Mouse (Mus musculus) midbrain, embryonic 16.5 days (tissue): Measurements from ENCODE around the gene Rbpjl. TPM values are rescaled to one million over a fixed set of nuclear protein-coding genes. Genes with fewer than 3 reads are reported as not detected.

ENCODE experiments used
- ATAC-seq: fragments of 200-750 bp; cut with Nextera tagmentation; 2 replicates; pipeline ENCODE4 v1.8.0; 2017; ENCODE audit warnings: moderate TSS enrichment
- H3K27ac ChIP-seq: fragments of 300-500 bp; sonication (generic); 2 replicates; pipeline ENCODE4 v1.5.1; 2014; ENCODE audit warnings: mild to moderate bottlenecking, low read length, mixed read lengths
- H3K27me3 ChIP-seq: fragments of 300-500 bp; sonication (generic); 2 replicates; pipeline ENCODE4 v1.6.1; 2014; ENCODE audit warnings: low read depth, low read length, mixed read lengths; ENCODE audit not compliant: control insufficient read depth, insufficient read depth
- H3K36me3 ChIP-seq: fragments of 300-500 bp; sonication (generic); 2 replicates; pipeline ENCODE4 v1.6.1; 2014; ENCODE audit warnings: mild to moderate bottlenecking, low read length, moderate library complexity, mixed read lengths; ENCODE audit not compliant: control insufficient read depth, insufficient read depth
- H3K4me1 ChIP-seq: fragments of 300-500 bp; sonication (generic); 2 replicates; pipeline ENCODE4 v1.6.1; 2014; ENCODE audit warnings: mild to moderate bottlenecking, low read length, mixed read lengths; ENCODE audit not compliant: control insufficient read depth, insufficient read depth
- H3K4me2 ChIP-seq: fragments of 300-500 bp; sonication (generic); 2 replicates; pipeline ENCODE4 v1.6.1; 2014; ENCODE audit warnings: mild to moderate bottlenecking, low read length, mixed read lengths
- H3K4me3 ChIP-seq: fragments of 300-500 bp; sonication (generic); 2 replicates; pipeline ENCODE4 v1.5.1; 2014; ENCODE audit warnings: low read depth, mild to moderate bottlenecking, low read length, moderate library complexity, mixed read lengths
- H3K9ac ChIP-seq: fragments of 300-500 bp; sonication (generic); 2 replicates; pipeline ENCODE4 v1.6.1; 2014; ENCODE audit warnings: low read depth, low read length, mixed read lengths
- H3K9me3 ChIP-seq: fragments of 300-500 bp; sonication (generic); replicated peaks from 2 replicates; pipeline ENCODE4 v1.6.1; 2014; ENCODE audit warnings: mild to moderate bottlenecking, low read length, mixed read lengths; ENCODE audit not compliant: control insufficient read depth, poor library complexity, severe bottlenecking
- WGBS: fragments of 180-500 bp; shearing (Covaris S2); extraction: QIAGEN DNeasy Blood & Tissue Kit; methylation state at CpG from one replicate; pipeline ENCODE4 v1.1.7; 2014; 5-methylcytosine and 5-hydroxymethylcytosine counted together
- polyA plus RNA-seq: library from polyadenylated mRNA; unstranded; fragments of >200 nt; fragmentation: Nextera tagmentation; extraction: Ambion mirVana; gene quantifications from 2 replicates; pipeline ENCODE4 v1.2.1, GENCODE M21; 2015

Rbpjl gene
- polyA plus RNA-seq, 1 experiment from 2014 or later = 0.04 TPM

- H3K27me3 ChIP-seq = peaks cover 91% of the 10 kb centered on the region
- peak within 1 kb of the TSS; percentile 29 for H3K4me3 ChIP-seq
- peak within 1 kb of the TSS; percentile 58 for H3K4me2 ChIP-seq
- H3K9ac ChIP-seq = peak within 1 kb of the TSS; percentile 41; the same call in 1 of the 2 replicates
- H3K4me1 ChIP-seq = peaks cover 7% of the 10 kb centered on the region; the same call in 1 of the 2 replicates
- no peaks in the 10 kb centered on the region for H3K9me3 ChIP-seq
- no peak within 1 kb of the TSS for H3K27ac ChIP-seq
- no peak for ATAC-seq
- 6% methylated on average over 9 of the region's 9 CpGs for WGBS
- no peaks in the 10 kb centered on the region for H3K36me3 ChIP-seq
Measured at GRCm38 (mm10) chr2:164405060-164405459, 2.1 kb downstream of the Rbpjl start, which contains the start of gene Matn4. Gene Matn4 (minus strand): TSS chr2:164405160.

GRCm38 (mm10) chr2:164405519-164405918 is 2.6 kb downstream of the Rbpjl start:
- Histone ChIP-seq H3K9ac (no peak overlapping the region), H3K9me3 (no peaks in the 10 kb centered on the region), H3K4me2 (no peak overlapping the region), H3K27me3 (peaks cover 92% of the 10 kb centered on the region), H3K27ac (no peak overlapping the region), H3K36me3 (no peaks in the 10 kb centered on the region), H3K4me3 (no peak overlapping the region), H3K4me1 (peaks cover 7% of the 10 kb centered on the region; the same call in 1 of the 2 replicates)
- no peak for ATAC-seq
- 39% methylated on average over 5 of the region's 5 CpGs for WGBS

GRCm38 (mm10) chr2:164407708-164408107 is 4.8 kb downstream of the Rbpjl start:
- no peak overlapping the region for H3K4me3 ChIP-seq
- ATAC-seq = no peak
- peaks cover 74% of the 10 kb centered on the region for H3K27me3 ChIP-seq
- H3K4me1 ChIP-seq = peaks cover 7% of the 10 kb centered on the region; the same call in 1 of the 2 replicates
- no peak overlapping the region for H3K27ac ChIP-seq
- no peak overlapping the region for H3K9ac ChIP-seq
- WGBS = 1% methylated on average over 22 of the region's 22 CpGs
- H3K9me3 ChIP-seq = no peaks in the 10 kb centered on the region
- no peak overlapping the region for H3K4me2 ChIP-seq
- H3K36me3 ChIP-seq = no peaks in the 10 kb centered on the region

GRCm38 (mm10) chr2:164414167-164414566 is 11.2 kb downstream of the Rbpjl start:
- no peak overlapping the region for H3K9ac ChIP-seq
- peak overlapping the region; percentile 48 for H3K4me2 ChIP-seq
- H3K4me1 ChIP-seq = no peaks in the 10 kb centered on the region
- H3K27me3 ChIP-seq = peaks cover 16% of the 10 kb centered on the region
- no peak overlapping the region for H3K27ac ChIP-seq
- WGBS = 29% methylated on average over 28 of the region's 28 CpGs
- H3K4me3 ChIP-seq = peak overlapping the region; percentile 26
- no peaks in the 10 kb centered on the region for H3K36me3 ChIP-seq
- no peaks in the 10 kb centered on the region for H3K9me3 ChIP-seq
- ATAC-seq = no peak

GRCm38 (mm10) chr2:164414581-164414980 is 11.6 kb downstream of the Rbpjl start:
- H3K27me3 ChIP-seq = peaks cover 12% of the 10 kb centered on the region
- no peaks in the 10 kb centered on the region for H3K9me3 ChIP-seq
- H3K4me2 ChIP-seq = peak overlapping the region; percentile 48
- H3K4me3 ChIP-seq = peak overlapping the region; percentile 26
- ATAC-seq = no peak
- H3K9ac ChIP-seq = no peak overlapping the region
- WGBS = 77% methylated on average over 10 of the region's 10 CpGs
- H3K36me3 ChIP-seq = no peaks in the 10 kb centered on the region
- H3K27ac ChIP-seq = no peak overlapping the region
- no peaks in the 10 kb centered on the region for H3K4me1 ChIP-seq

- Histone ChIP-seq H3K9ac (no peak overlapping the region), H3K4me2 (no peak overlapping the region), H3K4me3 (no peak overlapping the region), H3K9me3 (no peaks in the 10 kb centered on the region), H3K4me1 (no peaks in the 10 kb centered on the region), H3K36me3 (no peaks in the 10 kb centered on the region), H3K27ac (no peak overlapping the region), H3K27me3 (no peaks in the 10 kb centered on the region)
- ATAC-seq = no peak
- 0% methylated on average over 2 of the region's 2 CpGs for WGBS
Measured at GRCm38 (mm10) chr2:164417198-164417597, 14.3 kb downstream of the Rbpjl start.

GRCm38 (mm10) chr2:164418308-164418875 is 15.5 kb downstream of the Rbpjl start:
- ATAC-seq = no peak
- Histone ChIP-seq H3K27ac (no peak overlapping the region), H3K9ac (no peak overlapping the region), H3K4me1 (no peaks in the 10 kb centered on the region), H3K36me3 (no peaks in the 10 kb centered on the region), H3K4me2 (no peak overlapping the region), H3K4me3 (no peak overlapping the region), H3K9me3 (no peaks in the 10 kb centered on the region), H3K27me3 (no peaks in the 10 kb centered on the region)
- 41% methylated on average over 3 of the region's 3 CpGs for WGBS

- H3K27ac ChIP-seq = no peak overlapping the region
- no peak for ATAC-seq
- H3K9me3 ChIP-seq = no peaks in the 10 kb centered on the region
- no peak overlapping the region for H3K4me2 ChIP-seq
- no peaks in the 10 kb centered on the region for H3K36me3 ChIP-seq
- H3K4me1 ChIP-seq = no peaks in the 10 kb centered on the region
- no peaks in the 10 kb centered on the region for H3K27me3 ChIP-seq
- no peak overlapping the region for H3K4me3 ChIP-seq
- no peak overlapping the region for H3K9ac ChIP-seq
- 10% methylated on average over 3 of the region's 3 CpGs for WGBS
Measured at GRCm38 (mm10) chr2:164419489-164419888, 16.5 kb downstream of the Rbpjl start.

- Histone ChIP-seq H3K4me2 (no peak overlapping the region), H3K27ac (no peak overlapping the region), H3K4me3 (no peak overlapping the region), H3K4me1 (no peaks in the 10 kb centered on the region), H3K36me3 (no peaks in the 10 kb centered on the region), H3K9me3 (no peaks in the 10 kb centered on the region), H3K9ac (no peak overlapping the region), H3K27me3 (no peaks in the 10 kb centered on the region)
- ATAC-seq = no peak
- WGBS = 91% methylated on average over 7 of the region's 7 CpGs
Measured at GRCm38 (mm10) chr2:164421306-164421705, 18.4 kb downstream of the Rbpjl start.
